Mouse (Mus musculus) CH12.LX (cell line): Measurements from ENCODE around the gene Creld2. TPM values are rescaled to one million over a fixed set of nuclear protein-coding genes. Genes with fewer than 3 reads are reported as not detected.

Experiments used
- DNase-seq: peaks from one replicate; pipeline ENCODE4 v3.0.0-alpha.2; 2013; ENCODE audit errors: extremely low read depth
- H3K27ac ChIP-seq: 2 replicates; pipeline ENCODE4 v1.5.1; 2012; ENCODE audit warnings: low read depth, mild to moderate bottlenecking, control low read depth, moderate library complexity; ENCODE audit not compliant: insufficient read depth
- H3K27me3 ChIP-seq: replicated peaks from 2 replicates; pipeline ENCODE3; 2012; ENCODE audit warnings: inconsistent platforms
- H3K36me3 ChIP-seq, 2 experiments: replicated peaks in 1 of 2; 2 replicates each; pipeline versions ENCODE3 to v1.6.1; 2012; ENCODE audit warnings: inconsistent platforms in 1 of 2, low read length in 1 of 2, mild to moderate bottlenecking in 1 of 2, mixed read lengths in 1 of 2, moderate library complexity in 1 of 2; ENCODE audit not compliant: control insufficient read depth in 1 of 2, insufficient read depth in 1 of 2
- H3K4me1 ChIP-seq, 2 experiments: 2 replicates each; pipeline ENCODE4 v1.6.1; 2012; ENCODE audit warnings: inconsistent platforms in 1 of 2, moderate library complexity in 1 of 2; ENCODE audit not compliant: insufficient read depth in 2 of 2, control insufficient read depth in 1 of 2
- H3K4me2 ChIP-seq: 2 replicates; pipeline ENCODE4 v1.6.1; 2012; ENCODE audit warnings: low read depth, mild to moderate bottlenecking, control low read depth; ENCODE audit not compliant: poor library complexity, insufficient read depth, severe bottlenecking
- H3K4me3 ChIP-seq, 3 experiments: fragments of 150-350 bp in 1 of 3; sonication (generic) in 1 of 3; replicated peaks in 1 of 3; 2 replicates each; pipeline versions ENCODE3 to v1.5.1; 2011 to 2012; ENCODE audit warnings: low read depth in 2 of 3, low read length in 2 of 3, mild to moderate bottlenecking in 2 of 3, moderate library complexity in 2 of 3, control low read depth in 1 of 3, improper control_type of control experiment in 1 of 3, inconsistent platforms in 1 of 3, mixed read lengths in 1 of 3; ENCODE audit not compliant: poor library complexity in 1 of 3
- H3K79me2 ChIP-seq: replicated peaks from 2 replicates; pipeline ENCODE4 v1.6.1; 2012; ENCODE audit warnings: mild to moderate bottlenecking, moderate library complexity; ENCODE audit not compliant: control insufficient read depth, poor library complexity, insufficient read depth, severe bottlenecking; ENCODE audit errors: extremely low read depth
- H3K9ac ChIP-seq: 2 replicates; pipeline ENCODE4 v1.6.1; 2012; ENCODE audit warnings: low read depth, mild to moderate bottlenecking, control low read depth, moderate library complexity; ENCODE audit not compliant: insufficient read depth
- H3K9me3 ChIP-seq: replicated peaks from 2 replicates; pipeline ENCODE3; 2012; ENCODE audit warnings: low read length, inconsistent platforms, mixed read lengths
- BHLHE40 ChIP-seq: IDR thresholded peaks from 2 replicates; pipeline ENCODE4 v1.6.1; 2011; ENCODE audit warnings: mild to moderate bottlenecking, low read depth, low read length, improper control_type of control experiment
- CHD1 ChIP-seq: IDR thresholded peaks from 2 replicates; pipeline ENCODE4 v1.6.1; 2012; ENCODE audit warnings: low read depth, low read length, improper control_type of control experiment, inconsistent platforms
- CHD2 ChIP-seq: IDR thresholded peaks from 2 replicates; pipeline ENCODE4 v1.6.1; 2011; ENCODE audit warnings: low read length, improper control_type of control experiment
- CTCF ChIP-seq, 2 experiments: IDR thresholded peaks in 1 of 2; conservative IDR thresholded peaks in 1 of 2; 2 replicates each; pipeline ENCODE4 v1.5.1; 2011 to 2012; ENCODE audit warnings: low read depth in 2 of 2, low read length in 2 of 2, improper control_type of control experiment in 1 of 2, inconsistent platforms in 1 of 2, mild to moderate bottlenecking in 1 of 2, moderate library complexity in 1 of 2
- E2F4 ChIP-seq: IDR thresholded peaks from 2 replicates; pipeline ENCODE4 v1.6.1; 2011; ENCODE audit warnings: low read depth, low read length, improper control_type of control experiment; ENCODE audit not compliant: insufficient replicate concordance
- ETS1 ChIP-seq: conservative IDR thresholded peaks from 2 replicates; pipeline ENCODE4 v1.6.1; 2012; ENCODE audit warnings: low read depth, mild to moderate bottlenecking, inconsistent platforms, low read length, improper control_type of control experiment, moderate library complexity
- GABPA ChIP-seq: IDR thresholded peaks from 2 replicates; pipeline ENCODE4 v1.6.1; 2012; ENCODE audit warnings: low read depth, low read length, improper control_type of control experiment, inconsistent platforms; ENCODE audit not compliant: insufficient replicate concordance
- HCFC1 ChIP-seq: IDR thresholded peaks from 2 replicates; pipeline ENCODE4 v1.6.1; 2012; ENCODE audit warnings: low read depth, mild to moderate bottlenecking, inconsistent platforms, low read length, improper control_type of control experiment
- IRF4 ChIP-seq: IDR thresholded peaks from 2 replicates; pipeline ENCODE4 v1.6.1; 2014; ENCODE audit warnings: low read depth, mild to moderate bottlenecking, inconsistent platforms, low read length, improper control_type of control experiment
- JUN ChIP-seq: IDR thresholded peaks from 2 replicates; pipeline ENCODE4 v1.6.1; 2011; ENCODE audit warnings: low read depth, mild to moderate bottlenecking, low read length, improper control_type of control experiment, moderate library complexity; ENCODE audit not compliant: insufficient read depth
- JUND ChIP-seq: conservative IDR thresholded peaks from 2 replicates; pipeline ENCODE4 v1.6.1; 2011; ENCODE audit warnings: low read depth, low read length, improper control_type of control experiment
- KAT2A ChIP-seq: IDR thresholded peaks from 2 replicates; pipeline ENCODE4 v1.6.1; 2012; ENCODE audit warnings: low read length, improper control_type of control experiment, inconsistent platforms; ENCODE audit not compliant: insufficient replicate concordance
- MAFK ChIP-seq: IDR thresholded peaks from 2 replicates; pipeline ENCODE4 v1.6.1; 2011; ENCODE audit warnings: low read length, improper control_type of control experiment; ENCODE audit not compliant: insufficient replicate concordance
- MAX ChIP-seq: IDR thresholded peaks from 2 replicates; pipeline ENCODE4 v1.6.1; 2011; ENCODE audit warnings: low read length, improper control_type of control experiment
- MAZ ChIP-seq: IDR thresholded peaks from 2 replicates; pipeline ENCODE4 v1.6.1; 2012; ENCODE audit warnings: low read depth, mild to moderate bottlenecking, inconsistent platforms, low read length, improper control_type of control experiment, moderate library complexity
- MXI1 ChIP-seq: IDR thresholded peaks from 2 replicates; pipeline ENCODE4 v1.6.1; 2011; ENCODE audit warnings: mild to moderate bottlenecking, low read depth, low read length, improper control_type of control experiment
- MYC ChIP-seq: IDR thresholded peaks from 2 replicates; pipeline ENCODE4 v1.6.1; 2011; ENCODE audit warnings: low read depth, mild to moderate bottlenecking, improper control_type of control experiment, low read length
- NELFE ChIP-seq: IDR thresholded peaks from 2 replicates; pipeline ENCODE4 v1.6.1; 2011; ENCODE audit warnings: low read depth, low read length, improper control_type of control experiment
- NRF1 ChIP-seq: IDR thresholded peaks from 2 replicates; pipeline ENCODE4 v1.6.1; 2014; ENCODE audit warnings: low read depth, mild to moderate bottlenecking, inconsistent platforms, low read length, improper control_type of control experiment, moderate library complexity
- PAX5 ChIP-seq: IDR thresholded peaks from 2 replicates; pipeline ENCODE4 v1.6.1; 2012; ENCODE audit warnings: low read length, inconsistent platforms, mixed read lengths
- SIN3A ChIP-seq: IDR thresholded peaks from 2 replicates; pipeline ENCODE4 v1.6.1; 2012; ENCODE audit warnings: low read length, improper control_type of control experiment, inconsistent platforms
- SMC3 ChIP-seq: IDR thresholded peaks from 2 replicates; pipeline ENCODE4 v1.6.1; 2011; ENCODE audit warnings: low read depth, low read length, improper control_type of control experiment
- TBP ChIP-seq: conservative IDR thresholded peaks from 2 replicates; pipeline ENCODE4 v1.6.1; 2011; ENCODE audit warnings: low read depth, low read length, improper control_type of control experiment
- TCF12 ChIP-seq: IDR thresholded peaks from 2 replicates; pipeline ENCODE4 v1.6.1; 2014; ENCODE audit warnings: low read depth, mild to moderate bottlenecking, inconsistent platforms, low read length, improper control_type of control experiment
- UBTF ChIP-seq: IDR thresholded peaks from 2 replicates; pipeline ENCODE4 v1.6.1; 2012; ENCODE audit warnings: low read depth, mild to moderate bottlenecking, inconsistent platforms, low read length, improper control_type of control experiment, moderate library complexity
- ZC3H11A ChIP-seq: IDR thresholded peaks from 2 replicates; pipeline ENCODE4 v1.6.1; 2012; ENCODE audit warnings: low read depth, mild to moderate bottlenecking, inconsistent platforms, low read length, improper control_type of control experiment
- dilution Hi-C: fragments of 300-500 bp; cut with MboI; formaldehyde crosslinking; loops from 2 replicates; pipeline ENCODE4 v1.14.3; 2020; ENCODE audit warnings: low sequenced_read_pairs; ENCODE audit not compliant: extremely low pct_unique_long_range_greater_than_20kb, extremely low pct_ligation_motif_present
- in situ Hi-C: fragments of 300-500 bp; cut with MboI; formaldehyde crosslinking; loops from 3 replicates; pipeline ENCODE4 v1.14.3; 2019; ENCODE audit warnings: low sequenced_read_pairs, low pct_ligation_motif_present, low pct_unique_long_range_greater_than_20kb, mixed read lengths
- polyA plus RNA-seq: library from polyadenylated mRNA; unstranded; fragments of >175 nt; gene quantifications from 2 replicates; pipeline ENCODE4 v1.2.1, GENCODE M21; 2012; ENCODE audit warnings: low read depth; ENCODE audit not compliant: insufficient read length
- total RNA-seq, 2 experiments: library from RNA; depleted of rRNA; stranded (reverse); fragments of 300-350 nt in 1 of 2; fragments of >200 nt in 1 of 2; gene quantifications; 2 replicates each; pipeline ENCODE4 v1.2.3; 2012 to 2014

The Creld2 gene
- total and polyA plus RNA-seq, 3 experiments: 63.6 to 93.8 (median 85.0) TPM

DNA sequence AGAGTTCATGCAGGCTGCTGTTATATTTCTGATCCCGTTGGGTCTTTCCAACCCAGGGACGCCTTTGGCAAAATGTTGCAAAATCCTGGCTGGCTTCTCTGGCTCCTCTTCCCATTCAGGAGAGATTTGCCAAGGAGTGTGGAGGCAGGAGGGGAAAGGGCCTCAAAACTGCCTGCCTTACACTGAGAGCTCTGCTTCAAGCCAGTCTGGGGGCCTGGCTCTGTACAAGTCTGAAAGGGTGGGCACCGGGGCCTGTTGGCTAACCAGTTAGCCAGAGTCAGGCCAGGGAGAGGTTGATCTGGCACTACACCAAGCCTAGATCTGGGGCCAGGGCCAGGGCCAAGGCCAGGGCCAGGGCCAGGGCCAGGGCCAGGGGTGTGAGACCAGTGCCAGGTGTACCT lies 38.7 kb downstream of the Creld2 start:
- dilution Hi-C loops: no loop called here
- no peak for TF ChIP-seq BHLHE40
- TF ChIP-seq IRF4: no peak
- TF ChIP-seq CTCF (conservative IDR thresholded peaks at IDR 0.05 in 1 of 2, IDR thresholded peaks at IDR 0.05 in 1 of 2; ENCODE audit: low read depth in 2 of 2, low read length in 2 of 2): no peak
- no peak for TF ChIP-seq MAFK
- TF ChIP-seq KAT2A: no peak
- TF ChIP-seq NELFE: no peak
- no peak for TF ChIP-seq JUN
- TF ChIP-seq MAZ: no peak
- no peak for TF ChIP-seq MXI1
- no peak for TF ChIP-seq HCFC1
- TF ChIP-seq NRF1: no peak
- no peak for TF ChIP-seq SMC3
- no peak for TF ChIP-seq ZC3H11A
- TF ChIP-seq TBP: no peak
- no peak for TF ChIP-seq MAX
- no peak for TF ChIP-seq CHD2
- TF ChIP-seq UBTF: no peak
- TF ChIP-seq MYC: no peak
- no peak for TF ChIP-seq TCF12
- H3K36me3 ChIP-seq: no peaks in the 10 kb centered on the region
- H3K4me2 ChIP-seq: no peak overlapping the region
- no peak overlapping the region for H3K4me3 ChIP-seq
- no peak for DNase-seq
- no peaks in the 10 kb centered on the region for H3K79me2 ChIP-seq
- in situ Hi-C loops: no loop called here
- H3K4me1 ChIP-seq: peaks cover 8 to 9% of the 10 kb centered on the region in 2 experiments; a peak in 3 of 4 replicates
- H3K27me3 ChIP-seq: peaks cover 63% of the 10 kb centered on the region
- no peak overlapping the region for H3K27ac ChIP-seq
- H3K9me3 ChIP-seq: peaks cover 2% of the 10 kb centered on the region
- no peak overlapping the region for H3K9ac ChIP-seq

DNA sequence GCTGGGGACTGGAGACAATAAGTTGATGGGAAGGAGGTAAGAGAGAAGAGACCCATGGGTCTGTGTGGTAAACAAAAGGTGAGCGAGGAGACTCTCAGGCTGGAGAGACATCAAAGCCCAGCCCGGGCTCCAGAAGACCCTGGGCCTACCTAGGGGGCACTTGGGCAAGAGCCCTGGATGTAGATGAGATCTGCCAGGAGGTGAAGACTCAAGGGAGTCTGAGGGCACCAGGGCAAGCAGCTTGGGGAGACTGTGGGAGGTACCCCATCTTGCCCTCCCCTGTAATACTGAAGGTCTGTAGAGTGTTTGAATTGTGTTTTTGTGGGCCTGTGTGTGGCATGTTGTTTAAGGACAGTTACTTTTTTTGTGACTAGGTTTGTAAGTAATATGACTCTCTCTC lies 39.3 kb downstream of the Creld2 start:
- no peak overlapping the region for H3K9ac ChIP-seq
- no peak overlapping the region for H3K27ac ChIP-seq
- in situ Hi-C loops: no loop called here
- H3K27me3 ChIP-seq: peaks cover 58% of the 10 kb centered on the region
- H3K4me2 ChIP-seq: no peak overlapping the region
- no peak overlapping the region for H3K4me3 ChIP-seq
- peaks cover 8 to 9% of the 10 kb centered on the region in 2 experiments; a peak in 3 of 4 replicates for H3K4me1 ChIP-seq
- peaks cover 2% of the 10 kb centered on the region for H3K9me3 ChIP-seq
- DNase-seq: no peak
- dilution Hi-C loops: no loop called here
- TF ChIP-seq SIN3A: no peak
- no peak for TF ChIP-seq E2F4
- no peak for TF ChIP-seq TBP
- no peak for TF ChIP-seq CHD1
- no peak for TF ChIP-seq CHD2
- TF ChIP-seq ZC3H11A: no peak
- no peak for TF ChIP-seq JUND
- no peak for TF ChIP-seq ETS1
- no peak for TF ChIP-seq PAX5
- TF ChIP-seq NRF1: no peak
- TF ChIP-seq GABPA: no peak
- H3K36me3 ChIP-seq: no peaks in the 10 kb centered on the region
- 0 out of 2 replicates have a peak, but pooled peaks cover 2% of the 10 kb centered on the region for H3K79me2 ChIP-seq
